Mouse (Mus musculus) A20 (cell line): ENCODE results near the gene Dnajc12.
"Not testable (repeated sequence)": the region's sequence is repeated elsewhere in the genome, so short reads cannot be mapped to it uniquely, and the experiment has no call there.

Experiments
- DNase-seq: peaks from one replicate; pipeline ENCODE4 v3.0.0-alpha.2; 2011; ENCODE audit warnings: low read depth, low spot score

The Dnajc12 gene

GRCm38 (mm10) chr10:63382372-63383279 lies at the start of gene Dnajc12:
Gene Dnajc12 (plus strand): TSS chr10:63382443.
- peak; percentile 94 for DNase-seq

- no peak for DNase-seq
Measured at GRCm38 (mm10) chr10:63336901-63337300, 45.3 kb upstream of the Dnajc12 start.

GRCm38 (mm10) chr10:63337326-63337725 lies 44.9 kb upstream of the Dnajc12 start:
- DNase-seq: no peak

GRCm38 (mm10) chr10:63337951-63338836 lies 44.0 kb upstream of the Dnajc12 start:
- DNase-seq: peak; percentile 70

GRCm38 (mm10) chr10:63338914-63339643 lies 43.2 kb upstream of the Dnajc12 start:
- DNase-seq: peak; percentile 90

GRCm38 (mm10) chr10:63341351-63341750 lies 40.9 kb upstream of the Dnajc12 start:
- DNase-seq: no peak

- no peak for DNase-seq
Measured at GRCm38 (mm10) chr10:63344751-63345150, 37.5 kb upstream of the Dnajc12 start.

GRCm38 (mm10) chr10:63348291-63348690 lies 34.0 kb upstream of the Dnajc12 start:
- no peak for DNase-seq

- DNase-seq: no peak
Measured at GRCm38 (mm10) chr10:63350666-63351065, 31.6 kb upstream of the Dnajc12 start.

- not testable (repeated sequence) for DNase-seq
Measured at GRCm38 (mm10) chr10:63351099-63351498, 31.1 kb upstream of the Dnajc12 start.

- no peak for DNase-seq
Measured at GRCm38 (mm10) chr10:63352111-63352510, 30.1 kb upstream of the Dnajc12 start.

- DNase-seq: no peak
Measured at GRCm38 (mm10) chr10:63360502-63360901, 21.7 kb upstream of the Dnajc12 start.

- DNase-seq: no peak
Measured at GRCm38 (mm10) chr10:63365918-63366455, 16.3 kb upstream of the Dnajc12 start.

- no peak for DNase-seq
Measured at GRCm38 (mm10) chr10:63367386-63367785, 14.9 kb upstream of the Dnajc12 start.

GRCm38 (mm10) chr10:63368041-63368440 lies 14.2 kb upstream of the Dnajc12 start:
- no peak for DNase-seq

- DNase-seq: no peak
Measured at GRCm38 (mm10) chr10:63376303-63376702, 5.9 kb upstream of the Dnajc12 start.

- DNase-seq: peak; percentile 77
Measured at GRCm38 (mm10) chr10:63377468-63377867, 4.8 kb upstream of the Dnajc12 start.

GRCm38 (mm10) chr10:63378948-63379680 lies 3.1 kb upstream of the Dnajc12 start:
- DNase-seq: no peak

- no peak for DNase-seq
Measured at GRCm38 (mm10) chr10:63381498-63382280, 554 bp upstream of the Dnajc12 start, which contains the start of gene Sirt1. Gene Sirt1 (minus strand): TSS chr10:63381704.

- not testable (repeated sequence) for DNase-seq
Measured at GRCm38 (mm10) chr10:63385897-63386296, 3.7 kb downstream of the Dnajc12 start.
